Mouse (Mus musculus) heart, adult 2 months (tissue): ENCODE data around the gene Timm23.
"Not testable (repeated sequence)": the region's sequence is repeated elsewhere in the genome, so short reads cannot be mapped to it uniquely, and the experiment has no call there.

Experiments used
- CTCF ChIP-seq: fragments of 200-600 bp; IDR thresholded peaks from 2 replicates; pipeline ENCODE4 v1.8.1; 2022; ENCODE audit warnings: antibody characterized with exemption, mild to moderate bottlenecking, moderate library complexity
- EP300 ChIP-seq: fragments of 200-500 bp; IDR thresholded peaks from 2 replicates; pipeline ENCODE4 v1.6.1; 2011; ENCODE audit warnings: low read depth, low read length, control low read depth; ENCODE audit not compliant: insufficient read depth
- POLR2A ChIP-seq: fragments of 200-500 bp; IDR thresholded peaks from 2 replicates; pipeline ENCODE4 v1.6.1; 2011; ENCODE audit warnings: mild to moderate bottlenecking, low read depth, low read length, control low read depth; ENCODE audit not compliant: insufficient read depth

DNA sequence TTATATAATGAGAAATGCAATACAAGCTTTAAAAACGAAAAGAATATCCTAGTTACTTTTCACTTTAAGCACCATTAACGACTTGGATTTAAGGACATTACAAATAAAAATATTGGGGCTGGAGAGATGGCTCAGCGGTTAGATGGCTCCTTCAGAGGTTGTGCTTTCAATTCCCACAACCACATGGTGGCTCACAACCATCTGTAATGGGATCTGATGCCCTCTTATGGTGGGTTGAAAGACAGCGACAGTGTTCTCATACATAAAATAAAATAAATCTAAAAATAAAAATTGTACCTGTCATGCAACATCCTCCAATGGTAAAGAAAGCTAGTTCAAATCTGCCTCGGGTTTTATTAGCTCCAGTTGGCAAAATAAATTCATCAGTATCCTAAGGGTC is 8.1 kb downstream of the Timm23 start:
- TF ChIP-seq EP300, POLR2A: not testable (repeated sequence)
- 0 out of 2 replicates have a peak, but pooled peaks have one; percentile 9 for TF ChIP-seq CTCF
